Mouse (Mus musculus) lung, postnatal 10 days (tissue): ENCODE measurements at regions not wholly inside any gene's neighbourhood (a gene's known extent, or its start where the extent isn't known, plus 50 kb on each side); places are given as distances from the start of the nearest gene placed in this dataset.
"Not testable (repeated sequence)": the region's sequence is repeated elsewhere in the genome, so short reads cannot be mapped to it uniquely, and the experiment has no call there.

Source experiments
- DNase-seq: peaks from one replicate; pipeline ENCODE4 v3.0.0; 2021

- DNase-seq, result no peak
These were observed 152.7 kb downstream of the Amy2a5 start for GRCm38 (mm10) chr3:113105979-113106378.

- DNase-seq, result not testable (repeated sequence)
These were observed 167.8 kb downstream of the Amy2a5 start for GRCm38 (mm10) chr3:113090850-113091249.

GRCm38 (mm10) chr3:113080704-113081103, 177.9 kb downstream of the Amy2a5 start:
- peak; percentile 13 for DNase-seq
